Mouse (Mus musculus) hindbrain, embryonic 16.5 days (tissue): ENCODE measurements around the gene Xirp1. TPM values are rescaled to one million over a fixed set of nuclear protein-coding genes. Genes with fewer than 3 reads are reported as not detected.

Experiments used
- ATAC-seq: fragments of 200-750 bp; cut with Nextera tagmentation; 2 replicates; pipeline ENCODE4 v1.8.0; 2017; ENCODE audit warnings: moderate TSS enrichment, moderate library complexity
- H3K27ac ChIP-seq: fragments of 300-500 bp; sonication (generic); 2 replicates; pipeline ENCODE4 v1.5.1; 2014; ENCODE audit warnings: low read depth, mild to moderate bottlenecking, control low read depth, low read length, moderate library complexity
- H3K27me3 ChIP-seq: fragments of 300-500 bp; sonication (generic); replicated peaks from 2 replicates; pipeline ENCODE4 v1.6.1; 2014; ENCODE audit warnings: low read length; ENCODE audit not compliant: control insufficient read depth, insufficient read depth
- H3K36me3 ChIP-seq: fragments of 300-500 bp; sonication (generic); 2 replicates; pipeline ENCODE4 v1.6.1; 2014; ENCODE audit warnings: mild to moderate bottlenecking, low read length, moderate library complexity, mixed read lengths; ENCODE audit not compliant: control insufficient read depth, insufficient read depth
- H3K4me1 ChIP-seq: fragments of 300-500 bp; sonication (generic); 2 replicates; pipeline ENCODE4 v1.6.1; 2014; ENCODE audit warnings: low read depth, low read length; ENCODE audit not compliant: control insufficient read depth, insufficient read depth
- H3K4me2 ChIP-seq: fragments of 300-500 bp; sonication (generic); 2 replicates; pipeline ENCODE4 v1.6.1; 2014; ENCODE audit warnings: mild to moderate bottlenecking, low read length, control low read depth, moderate library complexity
- H3K4me3 ChIP-seq: fragments of 300-500 bp; sonication (generic); 2 replicates; pipeline ENCODE4 v1.5.1; 2014; ENCODE audit warnings: mild to moderate bottlenecking, low read length, control low read depth, moderate library complexity
- H3K9ac ChIP-seq: fragments of 300-500 bp; sonication (generic); 2 replicates; pipeline ENCODE4 v1.6.1; 2014; ENCODE audit warnings: low read depth, mild to moderate bottlenecking, control low read depth, low read length, moderate library complexity
- H3K9me3 ChIP-seq: fragments of 300-500 bp; sonication (generic); 2 replicates; pipeline ENCODE4 v1.6.1; 2014; ENCODE audit warnings: mild to moderate bottlenecking, low read length, moderate library complexity; ENCODE audit not compliant: control insufficient read depth
- WGBS: fragments of 180-500 bp; shearing (Covaris S2); extraction: QIAGEN DNeasy Blood & Tissue Kit; methylation state at CpG from one replicate; pipeline ENCODE4 v1.1.7; 2014; 5-methylcytosine and 5-hydroxymethylcytosine counted together
- polyA plus RNA-seq: library from polyadenylated mRNA; unstranded; fragments of >200 nt; fragmentation: Nextera tagmentation; extraction: Ambion mirVana; gene quantifications from 2 replicates; pipeline ENCODE4 v1.2.1, GENCODE M21; 2015

The Xirp1 gene
- polyA plus RNA-seq, 1 experiment from 2014 or later: not detected

- Histone ChIP-seq H3K9ac (no peak overlapping the region), H3K9me3 (no peaks in the 10 kb centered on the region), H3K27ac (no peak overlapping the region), H3K4me2 (no peak overlapping the region), H3K36me3 (no peaks in the 10 kb centered on the region), H3K27me3 (peaks cover 3% of the 10 kb centered on the region; the same call in 1 of the 2 replicates), H3K4me3 (no peak overlapping the region), H3K4me1 (peaks cover 38% of the 10 kb centered on the region)
- WGBS: 85% methylated on average over 6 of the region's 6 CpGs
- ATAC-seq: no peak
These were observed 44.5 kb downstream of the Xirp1 start for GRCm38 (mm10) chr9:119978811-119979441.

- Histone ChIP-seq H3K4me1 (peaks cover 34% of the 10 kb centered on the region), H3K4me3 (no peak overlapping the region), H3K27ac (no peak overlapping the region), H3K27me3 (peaks cover 3% of the 10 kb centered on the region; the same call in 1 of the 2 replicates), H3K9ac (no peak overlapping the region), H3K4me2 (no peak overlapping the region), H3K36me3 (no peaks in the 10 kb centered on the region), H3K9me3 (no peaks in the 10 kb centered on the region)
- 49% methylated on average over 9 of the region's 9 CpGs for WGBS
- ATAC-seq: no peak
These were observed 45.1 kb downstream of the Xirp1 start for GRCm38 (mm10) chr9:119978151-119978810.

- 50% methylated on average over 5 of the region's 5 CpGs for WGBS
- Histone ChIP-seq H3K9me3 (no peaks in the 10 kb centered on the region), H3K4me3 (no peak overlapping the region), H3K27me3 (no peaks in the 10 kb centered on the region), H3K4me2 (0 out of 2 replicates have a peak overlapping the region, but pooled peaks have one; percentile 3), H3K36me3 (no peaks in the 10 kb centered on the region), H3K9ac (no peak overlapping the region), H3K4me1 (peaks cover 27% of the 10 kb centered on the region), H3K27ac (no peak overlapping the region)
- no peak for ATAC-seq
These were observed 45.8 kb downstream of the Xirp1 start for GRCm38 (mm10) chr9:119977557-119978060.

GRCm38 (mm10) chr9:119976704-119977556 is 46.5 kb downstream of the Xirp1 start:
- H3K27me3 ChIP-seq: no peaks in the 10 kb centered on the region
- H3K4me1 ChIP-seq: peaks cover 21% of the 10 kb centered on the region
- no peak overlapping the region for H3K4me2 ChIP-seq
- H3K9ac ChIP-seq: no peak overlapping the region
- no peak for ATAC-seq
- no peaks in the 10 kb centered on the region for H3K9me3 ChIP-seq
- H3K27ac ChIP-seq: no peak overlapping the region
- 61% methylated on average over 17 of the region's 17 CpGs for WGBS
- H3K4me3 ChIP-seq: no peak overlapping the region
- H3K36me3 ChIP-seq: no peaks in the 10 kb centered on the region

DNA sequence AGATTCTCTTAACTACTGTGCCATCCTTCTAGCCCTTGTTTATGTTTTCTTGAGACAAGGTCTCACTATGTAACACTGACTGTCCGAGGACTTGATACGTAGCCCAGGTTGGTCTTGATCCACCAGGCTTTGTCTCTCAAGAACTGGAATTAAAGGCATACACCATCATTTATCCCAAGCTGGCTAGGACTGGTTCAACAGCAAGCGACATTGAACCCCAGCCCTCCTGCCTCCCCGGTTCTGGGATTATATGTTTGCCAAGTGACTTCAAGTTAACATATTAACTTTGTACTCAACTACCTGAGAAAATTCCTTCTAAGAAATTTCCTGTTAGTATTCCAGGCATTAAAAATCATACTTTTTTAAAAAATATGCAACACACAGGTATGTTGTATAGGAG is 48.1 kb downstream of the Xirp1 start:
- H3K4me2 ChIP-seq: no peak overlapping the region
- no peak for ATAC-seq
- no peaks in the 10 kb centered on the region for H3K27me3 ChIP-seq
- peaks cover 16% of the 10 kb centered on the region for H3K4me1 ChIP-seq
- H3K9ac ChIP-seq: no peak overlapping the region
- no peak overlapping the region for H3K4me3 ChIP-seq
- H3K36me3 ChIP-seq: no peaks in the 10 kb centered on the region
- H3K9me3 ChIP-seq: no peaks in the 10 kb centered on the region
- 96% methylated on average over 4 of the region's 4 CpGs for WGBS
- no peak overlapping the region for H3K27ac ChIP-seq

DNA sequence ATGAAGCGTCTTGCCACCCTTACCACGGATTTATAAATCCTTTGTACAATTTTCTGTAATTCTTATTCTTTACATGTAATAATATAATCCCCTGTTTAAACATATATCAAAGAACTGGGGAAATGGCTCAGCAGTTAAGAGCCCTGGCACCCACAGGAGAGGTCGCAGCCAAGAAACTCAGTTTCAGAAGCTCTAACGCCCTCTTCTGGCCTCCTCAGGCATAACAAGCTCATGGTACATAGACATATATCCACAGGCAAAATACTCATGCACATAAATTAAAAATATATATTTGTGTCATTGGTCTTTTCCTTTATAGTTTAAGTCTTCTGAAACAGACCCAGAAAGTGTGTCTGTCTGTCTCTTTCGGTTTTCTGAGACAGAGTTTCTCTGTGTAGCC is 48.8 kb downstream of the Xirp1 start:
- WGBS: 76% methylated on average over 5 of the region's 5 CpGs
- Histone ChIP-seq H3K27ac (no peak overlapping the region), H3K4me3 (no peak overlapping the region), H3K4me2 (no peak overlapping the region), H3K9me3 (no peaks in the 10 kb centered on the region), H3K36me3 (no peaks in the 10 kb centered on the region), H3K4me1 (peaks cover 17% of the 10 kb centered on the region), H3K9ac (no peak overlapping the region), H3K27me3 (no peaks in the 10 kb centered on the region)
- no peak for ATAC-seq

GRCm38 (mm10) chr9:119973869-119974520 is 49.4 kb downstream of the Xirp1 start:
- H3K4me2 ChIP-seq: no peak overlapping the region
- H3K36me3 ChIP-seq: no peaks in the 10 kb centered on the region
- H3K9me3 ChIP-seq: no peaks in the 10 kb centered on the region
- H3K27ac ChIP-seq: no peak overlapping the region
- H3K27me3 ChIP-seq: no peaks in the 10 kb centered on the region
- ATAC-seq: no peak
- peaks cover 17% of the 10 kb centered on the region for H3K4me1 ChIP-seq
- H3K4me3 ChIP-seq: no peak overlapping the region
- no peak overlapping the region for H3K9ac ChIP-seq
- WGBS: 91% methylated on average over 27 of the region's 27 CpGs

DNA sequence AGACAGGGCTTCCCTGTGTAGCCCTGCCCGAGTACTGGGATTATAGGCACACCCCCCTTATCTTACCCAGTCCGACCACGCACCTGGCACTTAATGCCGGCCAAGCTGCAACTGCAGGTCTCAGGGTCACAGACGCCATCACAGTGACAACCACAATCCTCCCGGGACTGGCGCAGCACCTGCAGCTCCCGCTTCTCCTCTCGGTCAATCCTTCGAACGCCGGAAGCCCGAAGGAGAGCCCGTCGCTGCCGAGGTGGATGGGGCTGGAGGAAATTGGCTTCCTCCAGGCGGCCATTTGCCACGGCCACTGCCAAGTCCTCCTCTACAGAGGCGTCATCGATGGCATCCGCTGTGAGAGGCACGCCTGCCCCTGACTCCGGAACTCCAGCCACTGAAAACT is 50.1 kb downstream of the Xirp1 start:
- H3K9ac ChIP-seq: no peak overlapping the region
- no peak overlapping the region for H3K27ac ChIP-seq
- H3K9me3 ChIP-seq: no peaks in the 10 kb centered on the region
- no peaks in the 10 kb centered on the region for H3K36me3 ChIP-seq
- H3K4me1 ChIP-seq: peaks cover 17% of the 10 kb centered on the region
- no peak for ATAC-seq
- WGBS: 90% methylated on average over 23 of the region's 23 CpGs
- no peaks in the 10 kb centered on the region for H3K27me3 ChIP-seq
- H3K4me2 ChIP-seq: no peak overlapping the region
- H3K4me3 ChIP-seq: no peak overlapping the region
